ENCODE assay signal across 11 mouse cellular contexts in genomic region chr5:57757436-57757898, GRCm38 (mm10). TPM values are rescaled to one million over a fixed set of nuclear protein-coding genes. Genes with fewer than 3 reads are reported as not detected.
DNase-seq lines count a peak whose midpoint lies in the region; ATAC-seq and TF ChIP-seq lines count a peak whose summit lies in the region.
"Had no signal": no experiment of that assay in that cellular context is flagged by ENCODE, and none has a peak within 500 bp of the region (broad histone marks: within the 10 kb centered on the region; RNA-seq: fewer than 3 reads in every experiment).

No protein-coding gene starts in this region.

- H3K27me3 ChIP-seq in midbrain, embryonic 11.5 days (ENCODE audit: control insufficient read depth, insufficient read depth, low read length), result no peaks in the 10 kb centered on the region
- H3K27me3 ChIP-seq in midbrain, embryonic 15.5 days (replicated peaks), result no peaks in the 10 kb centered on the region
- H3K27me3 ChIP-seq in liver, embryonic 16.5 days (ENCODE audit: control insufficient read depth, insufficient read depth, low read depth, low read length), result no peaks in the 10 kb centered on the region
- H3K27me3 ChIP-seq: intestine, embryonic 15.5 days had no signal

- 40% methylated on average over 4 of the region's 4 CpGs for WGBS in midbrain, embryonic 11.5 days
- WGBS in midbrain, embryonic 15.5 days, result 30% methylated on average over 4 of the region's 4 CpGs
- 24% methylated on average over 4 of the region's 4 CpGs for WGBS in liver, embryonic 16.5 days (ENCODE audit: insufficient replicate concordance)

- no peaks in the 10 kb centered on the region for H3K9me3 ChIP-seq in midbrain, embryonic 11.5 days (ENCODE audit: control insufficient read depth, low read length)
- H3K9me3 ChIP-seq in midbrain, embryonic 15.5 days, result no peaks in the 10 kb centered on the region
- H3K9me3 ChIP-seq in liver, embryonic 16.5 days (replicated peaks; ENCODE audit: control insufficient read depth, low read length), result no peaks in the 10 kb centered on the region
- H3K9me3 ChIP-seq: intestine, embryonic 15.5 days had no signal

- no peaks in the 10 kb centered on the region for H3K36me3 ChIP-seq in midbrain, embryonic 11.5 days (ENCODE audit: control insufficient read depth, insufficient read depth, low read length)
- no peaks in the 10 kb centered on the region for H3K36me3 ChIP-seq in midbrain, embryonic 15.5 days (replicated peaks)
- no peaks in the 10 kb centered on the region for H3K36me3 ChIP-seq in liver, embryonic 16.5 days (ENCODE audit: control insufficient read depth, insufficient read depth)
- H3K36me3 ChIP-seq: intestine, embryonic 15.5 days had no signal

- peaks cover 8% of the 10 kb centered on the region for H3K4me1 ChIP-seq in midbrain, embryonic 11.5 days (ENCODE audit: control insufficient read depth, insufficient read depth, low read length)
- no peaks in the 10 kb centered on the region for H3K4me1 ChIP-seq in midbrain, embryonic 15.5 days
- peaks cover 20% of the 10 kb centered on the region for H3K4me1 ChIP-seq in embryonic fibroblast, embryonic 13.5 days (ENCODE audit: control insufficient read depth, insufficient read depth, low read length)
- H3K4me1 ChIP-seq in liver, embryonic 16.5 days (ENCODE audit: control insufficient read depth, low read depth, low read length), result peaks cover 17% of the 10 kb centered on the region

- ATAC-seq in midbrain, embryonic 11.5 days (ENCODE audit: low FRiP score), result peak; percentile 42; the same call in 1 of the 2 replicates
- no peak for ATAC-seq in midbrain, embryonic 15.5 days (replicated peaks)
- 0 out of 2 replicates have a peak, but pooled peaks have one; percentile 28 for ATAC-seq in liver, embryonic 16.5 days (ENCODE audit: low read depth)
- ATAC-seq: activated CD4-positive, CD25-positive, alpha-beta regulatory T cell, adult 4 months; intestine, embryonic 15.5 days had no signal

- no peak overlapping the region for H3K4me3 ChIP-seq in midbrain, embryonic 11.5 days (ENCODE audit: low read depth, low read length)
- no peak overlapping the region for H3K4me3 ChIP-seq in midbrain, embryonic 15.5 days
- no peak overlapping the region for H3K4me3 ChIP-seq in embryonic fibroblast, embryonic 13.5 days (ENCODE audit: insufficient read depth, low read length)
- no peak overlapping the region for H3K4me3 ChIP-seq in liver, embryonic 16.5 days (ENCODE audit: low read depth, low read length)
- H3K4me3 ChIP-seq: intestine, embryonic 15.5 days had no signal

- no peak overlapping the region for H3K4me2 ChIP-seq in midbrain, embryonic 11.5 days
- no peak overlapping the region for H3K4me2 ChIP-seq in midbrain, embryonic 15.5 days
- no peak overlapping the region for H3K4me2 ChIP-seq in liver, embryonic 16.5 days (ENCODE audit: low read depth, low read length)
- H3K4me2 ChIP-seq: intestine, embryonic 15.5 days had no signal

- no peak overlapping the region for H3K9ac ChIP-seq in midbrain, embryonic 11.5 days (ENCODE audit: low read length)
- H3K9ac ChIP-seq in midbrain, embryonic 15.5 days, result no peak overlapping the region
- H3K9ac ChIP-seq in liver, embryonic 16.5 days (ENCODE audit: low read depth, low read length), result no peak overlapping the region
- H3K9ac ChIP-seq: intestine, embryonic 15.5 days had no signal

- H3K27ac ChIP-seq in midbrain, embryonic 11.5 days (ENCODE audit: low read depth, low read length), result no peak overlapping the region
- no peak overlapping the region for H3K27ac ChIP-seq in midbrain, embryonic 15.5 days
- peak overlapping the region; percentile 87 for H3K27ac ChIP-seq in embryonic fibroblast, embryonic 13.5 days (ENCODE audit: insufficient read depth, low read length)
- peak overlapping the region; percentile 34; the same call in 1 of the 2 replicates for H3K27ac ChIP-seq in liver, embryonic 16.5 days (ENCODE audit: low read length)
- H3K27ac ChIP-seq: intestine, embryonic 15.5 days had no signal

- peak; percentile 5 for DNase-seq in gastrocnemius, adult 18-20 months (ENCODE audit: low spot score)
- no peak for DNase-seq in gastrocnemius, postnatal 10 days
- peak; percentile 81 for DNase-seq in midbrain, embryonic 11.5 days (ENCODE audit: low spot score, missing footprints)
- no peak for DNase-seq in adrenal gland, adult 8-10 months
- no peak for DNase-seq in cerebellum, adult 8-10 months
- DNase-seq: cerebellum, postnatal 25 days had no signal

- no peak for TF ChIP-seq CTCF in embryonic fibroblast, embryonic 13.5 days (IDR thresholded peaks at IDR 0.05; ENCODE audit: borderline replicate concordance, insufficient read depth, low read length)

- TF ChIP-seq POLR2A in embryonic fibroblast, embryonic 13.5 days (IDR thresholded peaks at IDR 0.05; ENCODE audit: low read depth, low read length), result no peak

RNA-seq across cellular contexts. Expression of gene Pcdh7, which starts 39.7 kb away (rescaled TPM):
- total RNA-seq in gastrocnemius, adult 18-20 months (2021), result 1 to 10 TPM; 2.5 to 3.7 TPM
- total RNA-seq in gastrocnemius, postnatal 10 days (2021), result 10 to 100 TPM in 1 of 2 experiments, 1 to 10 TPM in 1; 9.6 to 16.8 TPM
- 6.2 and 6.8 TPM in 2 replicates for polyA plus RNA-seq in midbrain, embryonic 11.5 days (2014; fragmentation: Nextera tagmentation; extraction: Ambion mirVana)
- 25.4 and 28.1 TPM in 2 replicates for polyA plus RNA-seq in midbrain, embryonic 15.5 days (2015; fragmentation: Nextera tagmentation; extraction: Ambion mirVana)
- polyA plus RNA-seq in embryonic fibroblast, embryonic 13.5 days (2011; ENCODE audit: insufficient read length, low read depth, missing spikeins), result 61.2 and 63.8 TPM in 2 replicates
- 0.31 and 0.36 TPM in 2 replicates for polyA plus RNA-seq in liver, embryonic 16.5 days (2015; fragmentation: Nextera tagmentation; extraction: Ambion mirVana)
- 1 to 10 TPM; 1.6 to 3.4 (median 2.0) TPM for total RNA-seq in adrenal gland, adult 8-10 months (2022)
- polyA plus RNA-seq: activated CD4-positive, CD25-positive, alpha-beta regulatory T cell, adult 4 months had no signal

Comparison
In these comparisons a context has a peak if more than half of its experiments do, and no peak if none do; other contexts are left out.
1. DNase-seq: peak in gastrocnemius, adult 18-20 months (single experiment) and midbrain, embryonic 11.5 days (single experiment); none in gastrocnemius, postnatal 10 days (single experiment), adrenal gland, adult 8-10 months (single experiment) and cerebellum, adult 8-10 months (single experiment).
2. H3K27ac ChIP-seq: peak in embryonic fibroblast, embryonic 13.5 days (single experiment) and liver, embryonic 16.5 days (single experiment); none in midbrain, embryonic 11.5 days (single experiment) and midbrain, embryonic 15.5 days (single experiment).